Mouse (Mus musculus) natural killer cell, adult 2 months (primary cell): ENCODE data around the gene Lpar1.

Experiments used
- DNase-seq, 2 experiments: peaks; one replicate each; pipeline ENCODE4 v3.0.0; 2022; ENCODE audit warnings: low spot score in 2 of 2

The Lpar1 gene

DNA sequence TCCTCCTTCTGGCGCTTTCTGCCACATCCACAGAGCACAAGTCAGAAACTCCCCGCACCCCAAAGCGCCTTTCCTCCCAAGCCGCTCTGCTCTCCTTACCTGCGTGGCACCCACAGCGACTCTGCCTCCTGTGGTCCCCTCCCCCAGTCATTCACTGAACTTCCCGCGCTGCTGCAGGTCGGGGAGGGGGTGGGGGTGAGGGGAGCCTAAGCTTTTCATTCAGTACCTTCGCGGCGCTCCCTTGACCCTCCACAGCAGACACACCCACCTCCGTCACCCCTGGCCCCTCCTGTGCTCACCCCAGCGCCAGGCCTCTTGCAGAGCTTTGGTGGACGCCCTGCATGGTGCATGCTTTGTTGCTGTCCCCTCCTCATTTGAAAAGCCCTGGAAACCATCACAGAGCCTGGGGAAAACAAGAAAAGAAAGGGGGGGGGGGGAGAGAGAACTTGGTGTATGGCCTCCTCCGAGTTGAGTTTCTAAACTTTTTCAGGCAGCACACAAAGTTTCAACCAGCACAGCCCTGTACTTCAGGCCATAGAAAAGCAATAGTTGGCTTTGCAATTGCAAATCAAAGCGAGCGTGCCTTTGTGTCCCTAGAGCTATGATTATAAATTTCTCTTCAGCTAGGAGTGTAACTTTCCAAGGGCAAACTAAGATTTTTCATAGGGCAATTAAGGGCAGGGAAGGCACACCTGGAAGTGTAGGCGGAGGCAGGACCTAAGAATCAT, at the start of gene Lpar1:
TSS of gene Lpar1 (minus strand) at position 268 of the 728 bp plus-strand sequence.
- no peak for DNase-seq

GRCm38 (mm10) chr4:58585942-58586341, 32.2 kb upstream of the Lpar1 start:
- peak in 1 of 2 experiments; percentile 13 for DNase-seq

DNA sequence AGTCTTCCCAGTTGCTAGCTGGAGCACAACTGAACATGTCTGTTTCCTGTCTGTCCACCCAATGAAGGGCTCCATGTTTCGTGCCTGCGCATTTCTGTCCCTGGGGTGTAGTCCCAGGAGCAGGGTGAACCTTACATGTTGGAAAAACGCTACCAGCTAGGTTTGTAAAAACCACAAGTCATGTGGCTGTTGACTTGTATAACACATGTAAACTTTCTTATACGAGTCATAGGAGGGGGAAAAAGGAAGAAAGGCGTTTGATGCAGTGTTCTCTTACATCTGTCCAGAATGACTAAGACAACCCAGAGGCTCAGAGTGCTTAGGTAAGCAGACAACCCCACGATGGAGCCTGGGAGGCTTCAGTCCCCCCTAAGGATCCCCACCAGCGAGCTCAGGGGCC, 27.5 kb upstream of the Lpar1 start:
- DNase-seq = no peak

DNA sequence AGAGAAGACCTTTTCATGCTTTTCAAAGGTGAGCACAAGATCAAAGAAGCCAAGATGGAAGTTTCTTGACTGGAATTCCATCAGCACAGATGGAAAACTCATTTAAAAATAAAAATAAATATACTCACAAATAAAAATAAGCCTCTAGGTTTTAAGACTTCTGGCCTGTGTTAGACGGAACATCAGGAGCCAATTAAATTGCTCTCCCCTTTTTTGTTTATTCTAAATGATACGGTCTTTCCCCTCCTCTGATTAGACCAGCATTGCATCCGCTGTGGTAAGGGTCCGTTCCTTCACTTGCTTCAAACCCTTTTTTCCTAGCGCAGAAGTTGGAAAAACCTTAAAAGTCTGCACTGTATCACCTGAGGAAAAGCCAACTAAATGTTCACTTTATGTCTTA, 26.8 kb upstream of the Lpar1 start:
- no peak for DNase-seq

DNA sequence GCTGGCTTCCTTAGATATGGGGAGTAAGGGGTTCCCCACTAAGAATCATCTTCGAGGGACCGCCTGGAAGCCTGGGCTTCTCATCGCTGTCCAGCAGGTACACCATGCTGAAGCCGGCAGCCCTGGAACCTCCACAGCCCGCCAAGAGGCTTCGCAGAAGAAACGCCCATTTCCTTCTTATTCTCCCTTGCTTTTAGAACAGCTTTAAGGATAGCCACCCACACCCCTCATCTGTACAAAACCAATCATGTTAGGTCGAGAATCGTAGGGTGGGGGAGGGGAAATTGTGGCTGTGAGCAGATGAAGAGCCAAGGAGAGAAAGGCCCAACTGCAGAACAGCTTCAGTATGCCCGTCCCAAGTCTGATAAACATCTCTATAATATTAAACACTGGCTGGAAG, 26.4 kb upstream of the Lpar1 start:
- DNase-seq = no peak

GRCm38 (mm10) chr4:58578488-58578887, 24.8 kb upstream of the Lpar1 start:
- no peak for DNase-seq

GRCm38 (mm10) chr4:58577382-58578048, 23.8 kb upstream of the Lpar1 start:
- DNase-seq = no peak

GRCm38 (mm10) chr4:58575831-58576230, 22.1 kb upstream of the Lpar1 start:
- no peak for DNase-seq

DNA sequence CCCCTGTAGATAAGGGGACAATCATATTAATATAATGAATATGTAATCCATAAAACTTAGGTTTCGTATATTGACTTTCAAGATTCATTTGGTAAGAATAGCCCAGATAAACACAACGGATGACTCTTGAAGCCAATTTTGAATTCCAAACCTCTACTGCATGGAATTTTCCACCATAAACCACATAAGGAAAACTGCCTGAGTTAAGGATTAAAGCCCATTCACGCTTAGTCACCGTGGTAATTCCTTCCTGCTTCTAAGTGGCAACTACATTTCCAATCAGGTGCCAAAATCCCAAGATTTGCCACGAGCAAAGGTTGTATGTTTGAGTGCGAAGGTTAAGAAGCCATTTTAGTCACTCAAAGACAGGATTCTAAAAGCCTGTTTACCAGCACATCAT, 20.3 kb upstream of the Lpar1 start:
- no peak for DNase-seq

- no peak for DNase-seq
Measured at GRCm38 (mm10) chr4:58572446-58572845, 18.7 kb upstream of the Lpar1 start.

DNA sequence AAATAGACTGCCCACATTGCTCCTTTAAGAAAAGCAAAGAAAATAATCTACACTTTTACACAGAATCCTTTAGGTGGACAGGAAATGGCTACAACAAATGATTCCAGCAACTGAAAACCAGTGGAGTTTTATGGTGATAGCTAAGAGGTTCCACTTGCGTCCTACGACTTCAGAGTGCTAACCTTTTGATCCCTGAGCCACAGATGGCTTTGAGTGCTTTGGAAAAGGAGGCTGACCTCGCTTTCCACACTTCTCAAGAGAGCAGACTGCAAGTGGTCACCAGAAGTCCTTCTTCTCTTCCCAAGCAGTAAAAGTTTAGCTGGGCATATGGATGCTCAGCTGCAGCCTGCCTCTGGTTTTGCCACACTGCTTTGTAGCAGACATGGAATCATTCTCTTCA, 18.0 kb upstream of the Lpar1 start:
- DNase-seq = no peak

GRCm38 (mm10) chr4:58571232-58571631, 17.5 kb upstream of the Lpar1 start:
- no peak for DNase-seq

- DNase-seq = peak in 1 of 2 experiments; percentile 41
Measured at GRCm38 (mm10) chr4:58568486-58568885, 14.8 kb upstream of the Lpar1 start.

DNA sequence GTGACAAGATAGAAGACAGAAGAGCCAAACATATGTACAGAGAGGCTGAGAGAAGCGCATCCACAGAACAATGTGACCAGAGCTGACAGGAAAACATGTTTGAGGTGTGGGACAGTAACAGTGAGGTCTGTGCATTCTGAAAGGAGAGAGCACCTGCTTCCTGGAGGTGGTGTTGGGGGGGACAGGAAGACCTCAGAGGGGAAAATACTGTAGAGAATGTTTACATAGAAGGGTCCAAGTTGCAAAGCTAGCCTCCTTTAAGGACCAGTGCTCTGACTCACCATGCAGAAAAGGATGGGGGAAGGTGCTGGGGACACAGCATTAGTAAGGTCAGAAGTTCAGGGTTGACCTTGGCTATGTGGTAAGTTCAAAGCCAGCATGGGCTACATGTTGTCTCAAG, 9.1 kb upstream of the Lpar1 start:
- DNase-seq = no peak

DNA sequence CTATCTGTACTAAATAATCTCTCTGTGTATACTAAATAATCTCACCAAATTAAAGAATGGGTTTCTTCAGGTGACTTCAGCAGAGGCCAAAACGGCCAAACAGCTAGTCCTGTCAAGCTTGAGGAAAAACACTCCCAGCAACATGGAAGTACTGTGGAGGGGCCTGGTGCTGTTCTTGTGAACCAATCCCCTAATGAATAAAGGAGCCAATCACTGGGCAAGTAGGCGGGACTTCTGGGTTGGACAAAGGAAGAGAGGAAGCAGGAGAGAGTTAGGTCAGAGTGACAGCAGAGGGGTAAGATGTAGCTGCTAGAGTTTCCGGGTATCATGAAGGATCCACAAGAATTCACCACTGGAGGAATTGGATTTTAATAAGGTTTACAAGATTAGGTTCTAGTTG, 3.3 kb upstream of the Lpar1 start:
- no peak for DNase-seq

GRCm38 (mm10) chr4:58554359-58554838, 701 bp upstream of the Lpar1 start:
- no peak for DNase-seq

DNA sequence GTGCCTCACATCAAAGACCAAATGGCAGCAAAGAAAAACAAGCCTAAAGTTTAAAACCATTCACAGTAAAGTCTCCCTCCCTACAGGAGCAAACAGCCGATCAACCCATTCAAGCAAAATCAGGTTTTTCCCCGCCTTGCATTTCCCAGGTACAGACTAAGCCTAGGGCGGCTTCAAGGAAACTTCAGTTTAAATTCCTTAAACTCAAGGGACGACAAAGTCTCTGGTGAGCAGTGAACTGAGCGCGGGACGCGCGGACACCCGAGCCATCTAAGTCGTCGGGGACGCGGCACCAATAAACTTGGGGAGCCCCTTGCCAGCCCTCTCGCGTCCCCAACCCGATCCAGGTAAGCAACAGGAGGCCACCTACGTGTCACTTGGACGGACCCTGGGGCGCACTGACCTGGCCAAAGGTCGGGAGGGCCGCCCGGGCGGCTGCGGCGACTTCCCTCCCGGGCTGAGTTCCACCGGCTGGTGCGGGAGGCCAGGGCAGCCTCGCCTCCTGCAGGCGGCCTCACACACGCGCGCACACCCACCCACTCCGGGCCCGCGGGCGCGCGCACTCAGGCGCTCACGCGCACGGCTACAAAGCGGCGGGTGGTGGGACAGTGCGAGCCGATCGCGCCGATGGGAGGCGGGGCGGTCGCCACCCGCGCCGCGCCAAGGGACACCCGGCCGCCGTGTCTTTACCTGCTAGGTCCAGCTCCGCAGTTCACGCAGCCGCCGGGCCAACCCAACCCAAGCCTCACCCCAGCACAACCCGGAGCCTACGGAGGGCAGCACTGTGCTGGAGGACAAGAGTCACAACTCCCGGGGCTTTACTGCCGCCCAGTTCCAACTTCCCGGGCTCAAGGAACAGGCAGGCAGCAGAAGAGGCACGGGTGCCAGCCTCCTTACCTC, 717 bp downstream of the Lpar1 start:
- peak; percentile 12 to 22 for DNase-seq

DNA sequence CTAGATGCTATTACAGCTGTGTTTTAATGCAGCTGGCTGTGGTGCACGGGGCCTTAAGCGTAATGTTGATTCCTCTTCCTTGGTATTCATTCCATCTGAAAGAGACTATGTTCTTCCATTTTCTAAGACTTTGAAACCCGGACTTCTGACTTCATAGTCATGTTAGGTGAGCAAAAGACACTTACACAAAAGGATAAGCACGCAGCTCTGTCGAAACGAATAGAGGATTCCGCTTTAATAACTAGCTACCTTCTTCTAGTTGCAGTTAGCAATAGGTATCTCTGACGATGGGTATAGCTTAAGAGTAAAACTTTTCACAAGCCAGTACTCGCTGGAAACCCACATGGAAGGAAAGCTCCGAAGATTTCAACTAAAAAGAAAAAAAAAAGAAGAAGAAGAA, 1.5 kb downstream of the Lpar1 start:
- no peak for DNase-seq

DNA sequence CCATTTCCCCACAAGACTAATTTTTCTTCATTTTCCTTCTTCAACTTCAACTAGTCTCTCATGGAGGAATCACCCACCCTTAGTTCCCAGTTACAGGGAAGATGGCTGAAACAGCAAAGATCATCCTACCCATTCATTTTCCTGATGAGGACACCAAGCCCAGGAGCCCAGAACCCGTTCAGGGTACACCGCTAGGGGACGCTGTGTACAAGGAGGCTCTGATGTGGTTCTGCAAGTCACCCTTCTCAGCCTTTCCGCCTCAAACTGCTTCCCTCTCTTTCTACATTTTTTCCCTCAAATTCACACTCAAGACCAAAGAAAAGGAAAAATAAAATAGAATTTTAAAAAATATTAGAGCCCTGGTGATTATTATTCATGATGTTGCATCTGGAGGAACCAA, 1.9 kb downstream of the Lpar1 start:
- DNase-seq = peak; percentile 43 to 57

- no peak for DNase-seq
Measured at GRCm38 (mm10) chr4:58547725-58548124, 6.0 kb downstream of the Lpar1 start.

GRCm38 (mm10) chr4:58547273-58547565, 6.5 kb downstream of the Lpar1 start:
- DNase-seq = no peak

GRCm38 (mm10) chr4:58546441-58547272, 7.0 kb downstream of the Lpar1 start:
- DNase-seq = no peak
